Mouse (Mus musculus): ENCODE measurements around the gene Wscd1. TPM values are rescaled to one million over a fixed set of nuclear protein-coding genes. Genes with fewer than 3 reads are reported as not detected.

Wscd1 gene
- polyA plus RNA-seq, 1 experiment from 2014 or later = 58.4 TPM

DNA sequence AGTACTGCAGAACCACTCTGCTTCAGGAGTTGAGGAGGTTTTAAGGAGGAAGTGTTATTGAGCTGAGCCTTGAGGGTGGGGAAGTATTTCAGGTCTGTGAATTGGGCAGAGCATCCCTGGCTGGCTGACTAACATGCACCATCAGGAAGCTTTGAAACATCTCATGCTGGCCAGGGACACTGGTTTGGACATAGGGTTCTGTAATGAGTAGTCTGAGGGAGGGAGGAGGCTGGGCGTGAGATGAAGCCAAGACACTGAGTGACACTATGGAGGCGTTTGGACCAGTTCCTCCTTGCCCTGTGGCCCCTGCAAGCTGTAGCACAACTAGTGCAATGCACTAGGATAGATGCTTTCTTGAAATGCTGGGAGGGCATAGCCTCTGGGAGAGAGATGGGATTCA is 5.4 kb downstream of the Wscd1 start:
- H3K9ac ChIP-seq (replicated peaks) = no peak overlapping the region
- no peak for ATAC-seq (replicated peaks)

DNA sequence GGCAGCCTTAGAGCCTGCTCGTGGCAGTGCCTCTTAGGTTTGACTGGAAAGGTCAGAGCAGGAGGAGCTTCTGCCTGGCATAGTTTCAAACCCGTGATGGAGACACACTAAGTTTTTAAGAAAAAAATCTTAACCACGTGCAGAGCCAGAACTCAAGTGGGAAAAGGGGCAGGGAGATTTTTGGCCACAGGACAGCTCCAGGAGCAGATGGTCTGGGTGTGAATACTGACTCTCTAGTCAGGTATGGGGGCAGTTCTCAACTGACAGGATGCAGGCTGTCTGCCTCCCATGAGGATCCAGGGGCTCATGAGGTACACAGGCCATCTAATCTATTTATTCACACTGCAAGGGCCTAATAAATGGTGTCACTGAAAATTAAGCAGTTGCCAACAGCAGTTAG is 6.6 kb downstream of the Wscd1 start:
- Histone ChIP-seq H3K4me1 (peaks cover 62% of the 10 kb centered on the region), H3K27ac (replicated peaks) (no peak overlapping the region; the same call in 1 of the 2 replicates), H3K4me3 (no peak overlapping the region), H3K36me3 (no peaks in the 10 kb centered on the region), H3K4me2 (replicated peaks) (no peak overlapping the region), H3K27me3 (no peaks in the 10 kb centered on the region), H3K9ac (replicated peaks) (0 out of 2 replicates have a peak overlapping the region, but pooled peaks have one; percentile 12), H3K9me3 (no peaks in the 10 kb centered on the region)
- ATAC-seq (replicated peaks) = no peak
- WGBS = 23% methylated on average over 3 of the region's 3 CpGs

More for the DNA sequence above, 5.4 kb downstream of the Wscd1 start:
- Histone ChIP-seq H3K4me3 (no peak overlapping the region), H3K9me3 (no peaks in the 10 kb centered on the region), H3K4me2 (replicated peaks) (no peak overlapping the region), H3K27me3 (no peaks in the 10 kb centered on the region), H3K36me3 (no peaks in the 10 kb centered on the region), H3K27ac (replicated peaks) (no peak overlapping the region), H3K4me1 (peaks cover 68% of the 10 kb centered on the region)
- WGBS = 44% methylated on average over 2 of the region's 2 CpGs

DNA sequence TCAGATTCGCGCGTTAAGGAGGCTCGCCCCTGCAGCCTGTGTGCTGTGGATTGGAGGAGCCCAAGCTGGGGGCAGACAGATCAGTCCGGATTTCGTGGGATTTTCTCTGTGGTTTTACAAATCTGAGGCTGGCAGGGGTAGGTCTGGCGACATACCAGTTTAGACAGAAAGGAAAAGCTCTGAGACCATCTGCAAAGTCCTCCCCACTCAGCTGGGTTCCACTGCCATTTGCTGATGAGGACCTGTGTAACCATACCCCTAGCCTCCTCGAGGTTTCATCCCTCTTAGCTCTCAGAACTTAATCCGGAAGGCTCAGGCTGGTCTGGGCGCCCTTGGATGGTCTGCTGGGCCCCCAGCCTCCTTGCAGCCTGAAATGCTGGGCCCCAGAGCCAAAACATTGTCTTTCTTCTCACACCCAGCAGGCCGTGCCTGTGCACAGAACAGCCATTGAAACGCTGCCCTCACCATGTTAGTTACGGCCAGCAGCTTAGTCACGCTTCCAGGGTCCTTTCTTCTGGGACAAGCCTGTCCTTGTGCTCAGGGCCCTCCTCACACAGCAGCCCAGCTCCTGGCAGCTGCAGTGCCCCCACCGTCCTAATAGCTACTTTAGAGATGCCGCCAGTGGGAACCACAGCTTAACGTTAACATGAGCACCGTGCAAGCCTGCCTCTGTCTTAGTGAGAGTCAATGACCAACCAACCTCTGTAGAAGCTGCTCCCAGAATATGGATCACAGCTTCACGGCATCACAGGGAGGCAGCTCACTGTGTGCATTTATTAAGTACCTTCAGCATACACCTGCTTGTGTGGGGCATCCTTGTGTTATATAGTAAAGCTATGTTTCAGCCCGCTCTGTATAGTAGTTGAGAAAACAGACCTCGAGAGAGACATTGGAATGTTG is 8.7 kb downstream of the Wscd1 start:
- Histone ChIP-seq H3K27me3 (no peaks in the 10 kb centered on the region), H3K4me1 (peaks cover 57% of the 10 kb centered on the region), H3K9me3 (no peaks in the 10 kb centered on the region), H3K36me3 (no peaks in the 10 kb centered on the region), H3K9ac (replicated peaks) (0 out of 2 replicates have a peak overlapping the region, but pooled peaks have one; percentile 29), H3K27ac (replicated peaks) (peak overlapping the region; percentile 85), H3K4me2 (replicated peaks) (peak overlapping the region; percentile 20), H3K4me3 (no peak overlapping the region)
- peak; percentile 85 for ATAC-seq (replicated peaks)
- WGBS = 9% methylated on average over 21 of the region's 21 CpGs

GRCm38 (mm10) chr11:71760991-71761390 is 11.3 kb downstream of the Wscd1 start:
- peaks cover 48% of the 10 kb centered on the region for H3K4me1 ChIP-seq
- no peaks in the 10 kb centered on the region for H3K9me3 ChIP-seq
- no peak overlapping the region for H3K27ac ChIP-seq (replicated peaks)
- 86% methylated on average over 9 of the region's 9 CpGs for WGBS
- no peak overlapping the region for H3K4me2 ChIP-seq (replicated peaks)
- no peak overlapping the region for H3K4me3 ChIP-seq
- H3K9ac ChIP-seq (replicated peaks) = no peak overlapping the region
- H3K36me3 ChIP-seq = no peaks in the 10 kb centered on the region
- ATAC-seq (replicated peaks) = no peak
- H3K27me3 ChIP-seq = no peaks in the 10 kb centered on the region

- no peaks in the 10 kb centered on the region for H3K9me3 ChIP-seq
- peak; percentile 61 for ATAC-seq (replicated peaks)
- no peak overlapping the region for H3K9ac ChIP-seq (replicated peaks)
- no peaks in the 10 kb centered on the region for H3K36me3 ChIP-seq
- H3K4me1 ChIP-seq = peaks cover 28% of the 10 kb centered on the region
- no peak overlapping the region for H3K4me2 ChIP-seq (replicated peaks)
- peak overlapping the region; percentile 76 for H3K27ac ChIP-seq (replicated peaks)
- 6% methylated on average over 5 of the region's 5 CpGs for WGBS
- H3K27me3 ChIP-seq = no peaks in the 10 kb centered on the region
- no peak overlapping the region for H3K4me3 ChIP-seq
Measured at GRCm38 (mm10) chr11:71763154-71763553, 13.4 kb downstream of the Wscd1 start.

GRCm38 (mm10) chr11:71763651-71764275 is 14.0 kb downstream of the Wscd1 start:
- H3K27ac ChIP-seq (replicated peaks) = peak overlapping the region; percentile 76
- H3K4me2 ChIP-seq (replicated peaks) = no peak overlapping the region
- H3K36me3 ChIP-seq = no peaks in the 10 kb centered on the region
- no peak overlapping the region for H3K9ac ChIP-seq (replicated peaks)
- H3K4me1 ChIP-seq = peaks cover 22% of the 10 kb centered on the region
- no peak overlapping the region for H3K4me3 ChIP-seq
- no peaks in the 10 kb centered on the region for H3K9me3 ChIP-seq
- 18% methylated on average over 5 of the region's 5 CpGs for WGBS
- no peaks in the 10 kb centered on the region for H3K27me3 ChIP-seq
- peak; percentile 47 for ATAC-seq (replicated peaks)

DNA sequence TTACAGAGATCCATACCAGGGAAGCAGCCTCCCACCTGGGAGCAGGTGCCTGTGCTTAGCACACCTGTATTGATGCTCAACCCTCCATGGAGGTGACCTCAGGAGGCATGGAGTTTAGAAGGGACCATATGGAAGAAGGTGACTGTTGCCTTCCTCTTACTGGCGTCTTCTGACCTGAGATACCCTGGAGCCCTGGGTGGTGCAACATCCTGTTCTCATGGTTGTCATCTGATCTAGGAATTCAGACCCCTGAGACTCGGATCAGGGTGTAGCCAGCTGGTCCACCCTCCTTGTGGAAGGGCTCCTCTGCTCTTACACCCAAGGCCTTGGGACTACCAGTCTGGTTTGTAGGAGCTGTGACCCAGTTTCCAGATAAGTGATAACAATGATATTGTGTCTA is 15.0 kb downstream of the Wscd1 start:
- Histone ChIP-seq H3K27ac (replicated peaks) (no peak overlapping the region), H3K9me3 (no peaks in the 10 kb centered on the region), H3K9ac (replicated peaks) (no peak overlapping the region), H3K4me2 (replicated peaks) (no peak overlapping the region), H3K4me3 (no peak overlapping the region), H3K27me3 (no peaks in the 10 kb centered on the region), H3K4me1 (peaks cover 17% of the 10 kb centered on the region), H3K36me3 (peaks cover 6% of the 10 kb centered on the region; the same call in 1 of the 2 replicates)
- 92% methylated on average over 2 of the region's 2 CpGs for WGBS
- ATAC-seq (replicated peaks) = no peak

GRCm38 (mm10) chr11:71765335-71765734 is 15.6 kb downstream of the Wscd1 start:
- Histone ChIP-seq H3K27ac (replicated peaks) (no peak overlapping the region), H3K27me3 (no peaks in the 10 kb centered on the region), H3K4me2 (replicated peaks) (no peak overlapping the region), H3K9me3 (no peaks in the 10 kb centered on the region), H3K9ac (replicated peaks) (no peak overlapping the region), H3K4me1 (peaks cover 17% of the 10 kb centered on the region), H3K4me3 (no peak overlapping the region), H3K36me3 (peaks cover 6% of the 10 kb centered on the region)
- WGBS = 77% methylated on average over 6 of the region's 6 CpGs
- no peak for ATAC-seq (replicated peaks)

GRCm38 (mm10) chr11:71766380-71766779 is 16.7 kb downstream of the Wscd1 start:
- Histone ChIP-seq H3K36me3 (peaks cover 15% of the 10 kb centered on the region), H3K9me3 (no peaks in the 10 kb centered on the region), H3K4me2 (replicated peaks) (no peak overlapping the region), H3K4me3 (no peak overlapping the region), H3K4me1 (peaks cover 17% of the 10 kb centered on the region), H3K27me3 (no peaks in the 10 kb centered on the region), H3K9ac (replicated peaks) (no peak overlapping the region), H3K27ac (replicated peaks) (no peak overlapping the region)
- WGBS = 98% methylated on average over 1 of the region's 1 CpGs
- ATAC-seq (replicated peaks) = no peak

DNA sequence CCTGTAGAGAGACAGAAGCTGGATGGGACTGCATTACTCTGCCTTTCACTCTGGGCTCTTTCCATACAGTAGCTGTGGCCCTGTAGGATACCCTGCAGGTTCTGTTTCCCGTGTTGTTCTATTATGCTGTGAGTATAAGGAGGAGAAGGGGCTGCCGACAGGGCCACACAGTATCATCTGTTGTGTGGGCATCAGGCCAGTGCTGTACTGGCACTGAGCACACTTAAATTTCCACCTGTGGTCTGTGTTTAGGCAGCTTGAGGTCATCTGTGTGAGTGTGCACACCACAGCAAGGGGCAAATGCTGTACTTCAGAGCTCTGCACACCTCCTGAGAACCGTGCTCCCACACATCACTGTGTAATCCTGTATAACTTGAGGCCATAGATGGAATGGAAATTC is 18.0 kb downstream of the Wscd1 start:
- Histone ChIP-seq H3K27me3 (no peaks in the 10 kb centered on the region), H3K4me3 (no peak overlapping the region), H3K27ac (replicated peaks) (no peak overlapping the region), H3K36me3 (peaks cover 16% of the 10 kb centered on the region), H3K9me3 (no peaks in the 10 kb centered on the region), H3K4me1 (peaks cover 22% of the 10 kb centered on the region), H3K4me2 (replicated peaks) (no peak overlapping the region), H3K9ac (replicated peaks) (no peak overlapping the region)
- no peak for ATAC-seq (replicated peaks)
- 76% methylated on average over 3 of the region's 3 CpGs for WGBS

DNA sequence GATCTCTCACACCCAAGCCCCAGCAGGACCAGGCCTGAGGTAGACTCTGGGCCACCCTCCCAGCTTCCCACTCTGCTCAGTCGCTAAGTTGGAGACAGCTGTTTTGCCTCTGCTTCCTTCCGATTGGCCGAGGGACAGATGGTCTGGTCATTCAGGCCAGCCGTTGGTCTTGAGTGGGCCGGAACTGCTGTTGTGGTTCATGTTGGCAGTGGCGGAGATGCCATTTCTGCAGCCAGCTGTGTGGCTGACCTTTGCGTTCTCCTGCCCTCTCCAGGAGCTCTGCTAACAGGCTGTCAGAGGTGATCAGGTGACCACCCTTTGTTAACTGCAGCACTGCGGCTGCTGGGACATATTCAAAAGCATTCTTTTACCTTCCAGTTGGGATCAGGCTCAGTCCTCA is 20.0 kb downstream of the Wscd1 start:
- Histone ChIP-seq H3K36me3 (peaks cover 16% of the 10 kb centered on the region), H3K9me3 (no peaks in the 10 kb centered on the region), H3K27me3 (no peaks in the 10 kb centered on the region), H3K4me2 (replicated peaks) (no peak overlapping the region), H3K4me1 (peaks cover 22% of the 10 kb centered on the region; the same call in 1 of the 2 replicates), H3K9ac (replicated peaks) (no peak overlapping the region), H3K27ac (replicated peaks) (no peak overlapping the region), H3K4me3 (no peak overlapping the region)
- WGBS = 71% methylated on average over 8 of the region's 8 CpGs
- no peak for ATAC-seq (replicated peaks)

DNA sequence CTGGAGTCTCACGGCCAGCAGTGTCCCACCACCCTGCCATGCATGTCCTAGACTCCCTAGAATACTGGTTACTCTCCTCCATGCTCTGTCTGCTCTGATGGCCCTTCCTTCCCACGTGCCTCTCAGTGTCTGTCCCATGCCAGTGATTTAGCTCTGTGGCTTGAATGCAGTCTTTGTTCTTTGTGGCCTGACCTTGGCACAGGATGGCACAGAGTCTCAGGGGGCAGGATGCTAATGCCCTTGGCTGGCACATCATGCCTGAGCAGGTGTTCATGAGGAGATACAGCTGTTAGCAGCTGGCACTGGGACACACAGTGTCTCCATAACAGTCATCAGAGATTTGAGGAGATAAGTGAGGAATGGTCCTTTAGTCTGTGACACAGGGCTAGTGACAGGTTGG is 20.8 kb downstream of the Wscd1 start:
- H3K4me3 ChIP-seq = no peak overlapping the region
- no peak overlapping the region for H3K27ac ChIP-seq (replicated peaks)
- H3K27me3 ChIP-seq = no peaks in the 10 kb centered on the region
- peaks cover 22% of the 10 kb centered on the region; the same call in 1 of the 2 replicates for H3K4me1 ChIP-seq
- 70% methylated on average over 2 of the region's 2 CpGs for WGBS
- no peak overlapping the region for H3K9ac ChIP-seq (replicated peaks)
- no peak overlapping the region for H3K4me2 ChIP-seq (replicated peaks)
- no peak for ATAC-seq (replicated peaks)
- peaks cover 16% of the 10 kb centered on the region for H3K36me3 ChIP-seq
- H3K9me3 ChIP-seq = no peaks in the 10 kb centered on the region
